15 mouse cellular contexts compared by ENCODE assay signal in the genomic region with DNA sequence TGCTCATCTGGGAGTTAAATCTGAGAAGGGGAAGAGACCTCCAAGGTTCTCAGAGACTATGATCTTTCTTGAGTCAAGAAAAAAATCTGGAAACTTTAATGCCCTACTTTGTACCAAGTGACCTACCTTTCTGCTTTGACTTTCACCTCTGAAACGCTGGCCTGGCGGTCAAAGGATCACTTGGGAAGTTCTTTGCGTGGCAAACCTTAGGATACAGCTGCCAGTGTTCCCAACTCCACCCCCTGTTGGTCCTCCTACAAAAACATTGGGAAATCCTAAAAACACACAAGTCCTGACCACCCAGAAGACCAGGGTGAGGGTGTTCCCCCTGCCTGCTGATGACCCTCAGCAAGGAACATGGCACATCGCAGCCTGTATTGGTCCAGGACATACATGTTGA.
DNase-seq lines count a peak whose midpoint lies in the region; TF ChIP-seq lines count a peak whose summit lies in the region.
"Had no signal": no experiment of that assay in that cellular context is flagged by ENCODE, and none has a peak within 500 bp of the region (broad histone marks: within the 10 kb centered on the region; RNA-seq: fewer than 3 reads in every experiment).

No protein-coding gene starts in this region.

- no peaks in the 10 kb centered on the region for H3K36me3 ChIP-seq in liver, adult 2 months (ENCODE audit: control insufficient read depth, insufficient read depth, low read length)
- H3K36me3 ChIP-seq: G1E had no signal

- no peak overlapping the region for H3K4me3 ChIP-seq in liver, adult 2 months (ENCODE audit: insufficient read depth, low read depth, low read length)

- H3K27me3 ChIP-seq in liver, adult 2 months (ENCODE audit: control insufficient read depth, insufficient read depth, low read length), result no peaks in the 10 kb centered on the region
- H3K27me3 ChIP-seq: CH12.LX had no signal

- H3K9ac ChIP-seq in liver, adult 2 months (ENCODE audit: low read depth, low read length), result no peak overlapping the region

- no peak for TF ChIP-seq CTCF in liver, adult 2 months (IDR thresholded peaks at IDR 0.05; ENCODE audit: low read depth, low read length)

- peak; percentile 94 for DNase-seq in liver, adult 2 months (ENCODE audit: extremely low read depth, low read depth, low spot score)
- no peak for DNase-seq in liver
- DNase-seq: adrenal gland, adult 2 months; adrenal gland, adult 8-10 months; adrenal gland, postnatal 10 days; adrenal gland, postnatal 14 days; adrenal gland, postnatal 25 days; adrenal gland, postnatal 36 days; B cell, adult 2 months; cerebellum, adult 11 months; cerebellum, adult 11-12 months; cerebellum, adult 18-20 months; cerebellum, adult 2 months had no signal

- no peak for TF ChIP-seq POLR2A in liver, adult 2 months (IDR thresholded peaks at IDR 0.05; ENCODE audit: extremely low read depth, insufficient read depth, low read length)

- peak overlapping the region; percentile 19; the same call in 1 of the 2 replicates for H3K27ac ChIP-seq in liver, adult 2 months (replicated peaks; ENCODE audit: insufficient read depth, low read depth, low read length)

- peaks cover 20% of the 10 kb centered on the region for H3K4me1 ChIP-seq in liver, adult 2 months (ENCODE audit: control insufficient read depth, insufficient read depth, low read length)

- WGBS in liver, adult 2 months, result 29% methylated on average over 4 of the region's 4 CpGs

- no peaks in the 10 kb centered on the region for H3K79me2 ChIP-seq in liver, adult 2 months (ENCODE audit: control insufficient read depth, insufficient read depth, low read length)
